Mouse (Mus musculus): Measurements from ENCODE around the gene Gm28363. TPM values are rescaled to one million over a fixed set of nuclear protein-coding genes. Genes with fewer than 3 reads are reported as not detected.
"Not testable (repeated sequence)": the region's sequence is repeated elsewhere in the genome, so short reads cannot be mapped to it uniquely, and the experiment has no call there.

Gene Gm28363
- not detected in 2 replicates for polyA plus RNA-seq (2012; rRNA removed)
- polyA plus RNA-seq (2014; fragmentation: Nextera tagmentation; extraction: Ambion mirVana) = not detected in 2 replicates

GRCm38 (mm10) chr1:117696831-117697230 is at the start of gene Gm28363:
Gene Gm28363, plus strand, starts transcription at chr1:117697131.
- not testable (repeated sequence) for H3K9me3 ChIP-seq (ENCODE audit: control insufficient read depth, low read length); ATAC-seq (ENCODE audit: insufficient read depth); H3K9ac ChIP-seq (replicated peaks); H3K4me3 ChIP-seq (ENCODE audit: insufficient read depth in 1 of 2, low read depth in 2 of 2, low read length in 2 of 2); DNase-seq (ENCODE audit: low read depth in 3 of 3, low spot score in 3 of 3); H3K27me3 ChIP-seq (ENCODE audit: control insufficient read depth, insufficient read depth, low read length); H3K4me2 ChIP-seq (ENCODE audit: low read depth); H3K36me3 ChIP-seq (replicated peaks; ENCODE audit: control insufficient read depth, insufficient read depth, low read depth); H3K4me1 ChIP-seq (replicated peaks; ENCODE audit: control insufficient read depth in 2 of 2, insufficient read depth in 2 of 2, low read length in 1 of 2); H3K27ac ChIP-seq
- WGBS (ENCODE audit: insufficient replicate concordance) = 24% methylated on average over 2 of the region's 2 CpGs

DNA sequence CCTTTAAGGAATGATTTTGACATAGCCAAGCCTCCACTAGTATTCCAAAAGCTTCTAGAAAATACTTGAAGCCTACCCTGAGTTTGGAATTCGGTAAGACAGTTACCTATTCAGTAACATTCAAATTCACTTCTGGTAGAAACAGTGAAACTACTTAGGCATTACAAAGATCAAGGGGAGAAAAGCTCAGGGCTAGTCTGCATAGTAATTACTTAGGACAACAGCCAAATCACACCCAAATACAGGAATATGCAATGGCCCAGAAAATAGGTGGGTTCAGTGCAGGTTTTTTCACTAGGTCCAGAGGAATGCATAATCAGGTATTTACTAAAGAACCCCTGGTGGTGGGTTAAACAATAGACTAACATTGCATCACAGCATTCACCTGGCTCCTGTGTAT is 46.7 kb upstream of the Gm28363 start:
- 22% methylated on average over 1 of the region's 1 CpGs for WGBS (ENCODE audit: insufficient replicate concordance)
- H3K27ac ChIP-seq; H3K9ac ChIP-seq (replicated peaks); DNase-seq (ENCODE audit: low read depth in 3 of 3, low spot score in 3 of 3); ATAC-seq (ENCODE audit: insufficient read depth); H3K4me3 ChIP-seq (ENCODE audit: insufficient read depth in 1 of 2, low read depth in 2 of 2, low read length in 2 of 2); H3K4me1 ChIP-seq (replicated peaks; ENCODE audit: control insufficient read depth in 2 of 2, insufficient read depth in 2 of 2, low read length in 1 of 2); H3K9me3 ChIP-seq (ENCODE audit: control insufficient read depth, low read length); H3K4me2 ChIP-seq (ENCODE audit: low read depth); H3K27me3 ChIP-seq (ENCODE audit: control insufficient read depth, insufficient read depth, low read length); H3K36me3 ChIP-seq (replicated peaks; ENCODE audit: control insufficient read depth, insufficient read depth, low read depth): not testable (repeated sequence)

Other genes with a start within 250 kb of the Gm28363 start
- gene B020011L13Rik, start 84.0 kb downstream of the Gm28363 start, polyA plus RNA-seq (2012; rRNA removed) = not detected in 2 replicates
- gene B020011L13Rik, start 84.0 kb downstream of the Gm28363 start, polyA plus RNA-seq (2014; fragmentation: Nextera tagmentation; extraction: Ambion mirVana) = not detected in 2 replicates
- not detected in 2 replicates for gene Gm28360, start 132.9 kb downstream of the Gm28363 start, polyA plus RNA-seq (2012; rRNA removed)
- gene Gm28360, start 132.9 kb downstream of the Gm28363 start, polyA plus RNA-seq (2014; fragmentation: Nextera tagmentation; extraction: Ambion mirVana) = not detected in 2 replicates
- not detected in 2 replicates for gene Gm28168, start 230.9 kb downstream of the Gm28363 start, polyA plus RNA-seq (2012; rRNA removed)
- gene Gm28168, start 230.9 kb downstream of the Gm28363 start, polyA plus RNA-seq (2014; fragmentation: Nextera tagmentation; extraction: Ambion mirVana) = not detected in 2 replicates